Mouse (Mus musculus): Measurements from ENCODE around the gene Kcns1. TPM values are rescaled to one million over a fixed set of nuclear protein-coding genes. Genes with fewer than 3 reads are reported as not detected.

The Kcns1 gene
- polyA plus RNA-seq, 1 experiment from 2014 or later = 0.40 TPM

DNA sequence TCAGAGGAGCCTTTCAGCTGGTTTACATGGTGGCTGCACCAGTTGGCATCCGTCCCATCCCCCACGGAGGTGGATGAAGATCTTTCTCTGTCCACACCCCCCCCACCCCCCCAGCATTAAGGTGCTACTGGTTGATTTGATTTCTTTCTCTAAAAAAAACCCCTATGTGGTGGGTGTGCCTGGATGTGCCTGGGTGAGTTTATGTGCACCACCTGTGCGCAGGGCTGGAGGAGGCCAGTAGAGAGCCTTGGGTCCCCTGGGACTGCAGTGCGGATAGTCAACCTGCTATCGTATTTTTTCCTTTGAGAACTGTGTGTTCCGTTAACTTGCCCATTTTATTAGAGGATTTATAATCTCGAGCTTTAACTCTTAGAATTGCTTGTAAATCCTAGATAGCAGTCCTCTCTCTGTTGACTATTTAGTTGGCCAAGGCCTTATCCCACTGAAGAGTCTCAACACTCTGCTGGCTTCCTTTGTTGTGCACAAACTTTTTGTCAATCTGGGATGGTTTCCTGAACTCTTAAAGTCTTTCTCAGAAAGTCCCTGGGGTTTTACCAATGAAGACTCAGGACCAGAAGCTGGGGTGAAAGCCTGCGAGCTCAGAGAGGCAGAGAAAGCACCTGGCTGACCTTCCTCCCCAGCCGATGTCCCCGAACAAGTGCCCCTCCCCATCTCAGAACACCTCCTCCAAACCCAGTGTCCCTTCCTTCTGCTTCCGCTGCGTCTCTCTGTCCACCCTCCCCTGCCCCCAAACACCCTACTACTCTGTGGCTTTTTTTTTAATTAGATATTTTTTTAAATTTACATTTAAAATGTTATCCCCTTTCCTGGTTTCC, 42.1 kb downstream of the Kcns1 start:
- no peaks in the 10 kb centered on the region for H3K9me3 ChIP-seq (ENCODE audit: control insufficient read depth, low read length)
- 0 out of 2 replicates have a peak, but pooled peaks cover 4% of the 10 kb centered on the region for H3K36me3 ChIP-seq (ENCODE audit: control insufficient read depth, insufficient read depth, low read length)
- WGBS = 87% methylated on average over 12 of the region's 12 CpGs
- ATAC-seq (ENCODE audit: insufficient number of reproducible peaks, low FRiP score, low TSS enrichment, low read depth) (no peak), DNase-seq (ENCODE audit: low spot score) (no peak)
- no peak overlapping the region for H3K4me2 ChIP-seq (ENCODE audit: low read depth, severe bottlenecking)
- no peaks in the 10 kb centered on the region for H3K4me1 ChIP-seq (ENCODE audit: control insufficient read depth, insufficient read depth, low read length)
- H3K9ac ChIP-seq (ENCODE audit: low read length) = no peak overlapping the region
- no peak overlapping the region for H3K27ac ChIP-seq (replicated peaks; ENCODE audit: low read depth, low read length)
- H3K27me3 ChIP-seq (ENCODE audit: control insufficient read depth, insufficient read depth, low read length) = no peaks in the 10 kb centered on the region
- H3K4me3 ChIP-seq (ENCODE audit: low read depth, low read length) = no peak overlapping the region

DNA sequence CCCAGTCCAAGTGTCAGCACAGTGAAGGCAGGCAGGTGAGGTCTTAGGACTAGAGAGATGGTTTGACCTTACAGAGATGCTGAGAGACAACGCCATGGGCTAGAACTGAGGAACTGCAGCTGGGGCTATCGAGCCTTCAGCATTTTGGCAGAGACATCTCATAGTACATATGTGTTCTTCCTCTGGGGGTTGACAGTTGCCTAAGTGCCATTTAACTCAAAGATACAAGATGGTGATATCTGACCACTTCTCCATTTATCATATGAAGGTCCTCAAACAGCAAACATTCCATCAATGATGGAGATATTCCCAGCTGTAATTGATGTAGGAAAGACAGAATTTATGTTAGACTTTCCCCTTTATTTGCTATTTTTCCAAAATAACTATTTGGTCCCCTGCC, 43.6 kb downstream of the Kcns1 start:
- ATAC-seq (ENCODE audit: insufficient number of reproducible peaks, low FRiP score, low TSS enrichment, low read depth) (no peak), DNase-seq (ENCODE audit: low spot score) (no peak)
- Histone ChIP-seq H3K9me3 (ENCODE audit: control insufficient read depth, low read length) (no peaks in the 10 kb centered on the region), H3K4me3 (ENCODE audit: low read depth, low read length) (no peak overlapping the region), H3K9ac (ENCODE audit: low read length) (no peak overlapping the region), H3K27ac (replicated peaks; ENCODE audit: low read depth, low read length) (no peak overlapping the region), H3K27me3 (ENCODE audit: control insufficient read depth, insufficient read depth, low read length) (no peaks in the 10 kb centered on the region), H3K4me2 (ENCODE audit: low read depth, severe bottlenecking) (no peak overlapping the region), H3K36me3 (ENCODE audit: control insufficient read depth, insufficient read depth, low read length) (0 out of 2 replicates have a peak, but pooled peaks cover 4% of the 10 kb centered on the region), H3K4me1 (ENCODE audit: control insufficient read depth, insufficient read depth, low read length) (no peaks in the 10 kb centered on the region)
- 93% methylated on average over 2 of the region's 2 CpGs for WGBS

DNA sequence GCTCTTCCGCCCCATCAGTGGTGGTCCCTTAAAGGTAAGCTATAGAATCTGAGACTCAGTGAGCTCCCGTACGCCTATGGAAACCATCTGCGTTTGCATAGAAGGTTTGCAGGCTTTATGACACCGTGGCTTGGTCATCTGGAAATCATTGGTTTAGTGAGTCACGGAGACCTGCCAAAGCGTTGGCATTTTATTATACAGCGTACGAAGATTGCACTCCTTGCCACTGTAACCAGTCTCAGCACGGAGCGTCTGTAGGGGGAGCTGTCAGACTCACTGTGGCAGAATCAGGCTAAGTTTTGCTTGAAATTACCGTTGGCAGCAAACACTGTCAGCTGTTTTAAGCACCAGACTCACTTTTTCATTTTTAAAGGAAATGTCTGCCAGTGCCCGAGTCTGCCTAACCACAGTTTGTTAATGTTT, 44.4 kb downstream of the Kcns1 start:
- Histone ChIP-seq H3K9me3 (ENCODE audit: control insufficient read depth, low read length) (no peaks in the 10 kb centered on the region), H3K4me1 (ENCODE audit: control insufficient read depth, insufficient read depth, low read length) (no peaks in the 10 kb centered on the region), H3K27ac (replicated peaks; ENCODE audit: low read depth, low read length) (no peak overlapping the region), H3K4me3 (ENCODE audit: low read depth, low read length) (no peak overlapping the region), H3K27me3 (ENCODE audit: control insufficient read depth, insufficient read depth, low read length) (no peaks in the 10 kb centered on the region), H3K9ac (ENCODE audit: low read length) (no peak overlapping the region), H3K4me2 (ENCODE audit: low read depth, severe bottlenecking) (no peak overlapping the region), H3K36me3 (ENCODE audit: control insufficient read depth, insufficient read depth, low read length) (0 out of 2 replicates have a peak, but pooled peaks cover 4% of the 10 kb centered on the region)
- ATAC-seq (ENCODE audit: insufficient number of reproducible peaks, low FRiP score, low TSS enrichment, low read depth) (peak; percentile 54; the same call in 1 of the 2 replicates), DNase-seq (ENCODE audit: low spot score) (peak; percentile 65)
- 58% methylated on average over 13 of the region's 13 CpGs for WGBS

DNA sequence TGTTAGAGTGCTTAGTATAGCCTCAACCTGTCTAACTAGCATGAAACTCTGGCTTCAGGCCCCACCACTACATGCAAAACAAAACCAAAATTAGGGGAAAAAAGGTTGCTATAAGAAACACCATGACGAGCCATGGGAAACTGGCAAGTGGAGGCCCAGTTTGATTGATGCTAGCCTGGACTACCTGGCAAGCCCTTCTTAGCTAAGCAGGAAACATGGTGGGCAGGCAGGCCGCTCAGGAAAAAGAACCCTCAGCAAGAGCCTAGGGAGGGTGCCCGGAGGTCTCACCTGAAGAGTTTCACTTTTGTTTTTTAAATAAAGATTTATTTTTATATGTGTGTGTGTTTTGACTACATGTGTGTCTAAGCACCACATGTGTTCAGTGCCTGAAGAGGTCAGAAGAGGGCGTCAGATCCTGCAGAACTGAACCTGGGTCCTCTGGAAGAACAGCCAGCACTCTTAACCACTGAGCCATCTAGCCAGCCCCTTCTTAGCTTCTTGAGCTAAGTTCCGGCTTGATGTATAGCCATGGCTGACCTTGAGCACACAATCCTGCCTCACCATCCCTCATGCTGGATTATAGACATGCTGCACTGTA, 47.6 kb downstream of the Kcns1 start:
- DNase-seq (ENCODE audit: low spot score) (no peak), ATAC-seq (ENCODE audit: insufficient number of reproducible peaks, low FRiP score, low TSS enrichment, low read depth) (no peak)
- H3K4me2 ChIP-seq (ENCODE audit: low read depth, severe bottlenecking) = no peak overlapping the region
- H3K9ac ChIP-seq (ENCODE audit: low read length) = no peak overlapping the region
- H3K4me1 ChIP-seq (ENCODE audit: control insufficient read depth, insufficient read depth, low read length) = no peaks in the 10 kb centered on the region
- H3K9me3 ChIP-seq (ENCODE audit: control insufficient read depth, low read length) = no peaks in the 10 kb centered on the region
- peaks cover 8% of the 10 kb centered on the region for H3K36me3 ChIP-seq (ENCODE audit: control insufficient read depth, insufficient read depth, low read length)
- H3K4me3 ChIP-seq (ENCODE audit: low read depth, low read length) = no peak overlapping the region
- 84% methylated on average over 5 of the region's 5 CpGs for WGBS
- H3K27ac ChIP-seq (replicated peaks; ENCODE audit: low read depth, low read length) = no peak overlapping the region
- no peaks in the 10 kb centered on the region for H3K27me3 ChIP-seq (ENCODE audit: control insufficient read depth, insufficient read depth, low read length)

DNA sequence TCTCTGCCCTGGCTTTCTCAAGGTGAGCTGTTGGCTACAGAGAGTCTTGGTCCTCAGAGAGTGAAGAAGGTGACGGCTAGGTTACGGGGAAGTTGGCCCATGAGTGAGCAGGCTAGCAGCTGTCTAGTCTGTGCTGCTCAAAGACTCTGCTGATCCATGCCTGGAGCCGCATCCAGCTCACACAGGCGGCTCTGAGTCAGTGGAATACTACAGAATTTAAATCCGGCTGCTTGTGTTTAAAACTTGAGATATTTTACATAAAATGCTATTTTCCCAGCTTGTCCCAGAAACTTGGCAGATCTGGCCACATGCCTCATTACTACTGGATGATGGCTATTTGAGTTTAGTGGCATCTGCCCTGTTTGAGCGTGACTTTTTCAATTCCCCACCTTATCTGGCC, 51.4 kb downstream of the Kcns1 start:
- WGBS = 92% methylated on average over 6 of the region's 6 CpGs
- peaks cover 10% of the 10 kb centered on the region for H3K4me1 ChIP-seq (ENCODE audit: control insufficient read depth, insufficient read depth, low read length)
- no peaks in the 10 kb centered on the region for H3K27me3 ChIP-seq (ENCODE audit: control insufficient read depth, insufficient read depth, low read length)
- H3K4me2 ChIP-seq (ENCODE audit: low read depth, severe bottlenecking) = no peak overlapping the region
- DNase-seq (ENCODE audit: low spot score) (no peak), ATAC-seq (ENCODE audit: insufficient number of reproducible peaks, low FRiP score, low TSS enrichment, low read depth) (no peak)
- no peak overlapping the region for H3K9ac ChIP-seq (ENCODE audit: low read length)
- H3K4me3 ChIP-seq (ENCODE audit: low read depth, low read length) = no peak overlapping the region
- no peak overlapping the region for H3K27ac ChIP-seq (replicated peaks; ENCODE audit: low read depth, low read length)
- peaks cover 5% of the 10 kb centered on the region for H3K36me3 ChIP-seq (ENCODE audit: control insufficient read depth, insufficient read depth, low read length)
- no peaks in the 10 kb centered on the region for H3K9me3 ChIP-seq (ENCODE audit: control insufficient read depth, low read length)

DNA sequence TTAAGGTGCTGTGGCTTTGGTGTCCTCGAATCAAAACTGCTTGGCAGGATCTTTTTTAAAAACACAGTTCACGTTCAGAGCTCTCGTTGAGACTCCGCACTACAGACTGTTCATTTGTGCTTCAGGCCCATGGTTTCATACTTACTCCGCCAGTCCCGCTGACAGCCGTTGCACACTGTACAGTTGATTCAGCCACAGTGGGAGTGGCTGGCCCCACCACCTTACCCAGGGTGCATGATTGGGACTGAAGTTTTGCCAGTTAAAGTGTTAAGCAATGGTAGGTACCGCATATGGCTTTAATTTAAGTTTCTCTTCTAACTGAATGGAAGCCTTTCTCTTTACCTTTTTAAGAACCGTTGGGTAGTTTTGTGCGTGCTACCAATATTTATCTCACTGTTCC, 55.4 kb downstream of the Kcns1 start:
- 65% methylated on average over 10 of the region's 10 CpGs for WGBS
- no peak overlapping the region for H3K4me2 ChIP-seq (ENCODE audit: low read depth, severe bottlenecking)
- peaks cover 10% of the 10 kb centered on the region for H3K4me1 ChIP-seq (ENCODE audit: control insufficient read depth, insufficient read depth, low read length)
- H3K36me3 ChIP-seq (ENCODE audit: control insufficient read depth, insufficient read depth, low read length) = peaks cover 5% of the 10 kb centered on the region
- H3K9ac ChIP-seq (ENCODE audit: low read length) = no peak overlapping the region
- ATAC-seq (ENCODE audit: insufficient number of reproducible peaks, low FRiP score, low TSS enrichment, low read depth) (0 out of 2 replicates have a peak, but pooled peaks have one; percentile 68), DNase-seq (ENCODE audit: low spot score) (peak; percentile 39)
- no peaks in the 10 kb centered on the region for H3K9me3 ChIP-seq (ENCODE audit: control insufficient read depth, low read length)
- H3K4me3 ChIP-seq (ENCODE audit: low read depth, low read length) = no peak overlapping the region
- no peak overlapping the region for H3K27ac ChIP-seq (replicated peaks; ENCODE audit: low read depth, low read length)
- no peaks in the 10 kb centered on the region for H3K27me3 ChIP-seq (ENCODE audit: control insufficient read depth, insufficient read depth, low read length)

DNA sequence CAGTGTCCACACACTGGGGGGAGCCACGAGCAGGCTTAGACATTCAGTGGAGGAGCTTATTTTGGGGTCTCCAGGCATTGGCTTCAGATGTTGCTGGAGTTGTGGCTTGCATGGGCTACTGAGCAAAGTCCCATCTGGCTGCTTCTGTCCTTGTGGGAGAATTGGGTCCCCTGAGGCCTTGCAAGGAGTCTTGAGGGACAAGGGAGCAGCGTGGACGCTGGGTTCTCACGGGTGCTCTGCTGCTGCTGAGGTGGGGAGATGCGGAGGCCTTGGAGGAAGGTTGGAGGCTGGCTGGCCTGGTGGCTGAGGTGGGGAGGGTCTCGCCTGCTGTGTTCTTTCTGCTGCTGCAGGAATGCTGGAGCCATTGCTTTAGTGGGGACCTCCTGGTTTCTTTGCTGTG, 56.9 kb downstream of the Kcns1 start:
- Histone ChIP-seq H3K36me3 (ENCODE audit: control insufficient read depth, insufficient read depth, low read length) (peaks cover under 1% of the 10 kb centered on the region), H3K4me3 (ENCODE audit: low read depth, low read length) (no peak overlapping the region), H3K9me3 (ENCODE audit: control insufficient read depth, low read length) (no peaks in the 10 kb centered on the region), H3K9ac (ENCODE audit: low read length) (no peak overlapping the region), H3K27me3 (ENCODE audit: control insufficient read depth, insufficient read depth, low read length) (no peaks in the 10 kb centered on the region), H3K4me1 (ENCODE audit: control insufficient read depth, insufficient read depth, low read length) (peaks cover 10% of the 10 kb centered on the region), H3K27ac (replicated peaks; ENCODE audit: low read depth, low read length) (no peak overlapping the region), H3K4me2 (ENCODE audit: low read depth, severe bottlenecking) (no peak overlapping the region)
- ATAC-seq (ENCODE audit: insufficient number of reproducible peaks, low FRiP score, low TSS enrichment, low read depth) (no peak), DNase-seq (ENCODE audit: low spot score) (no peak)
- 96% methylated on average over 6 of the region's 6 CpGs for WGBS
